Mouse (Mus musculus) MN1 (cell line): ENCODE data around the gene Pop7.

Experiments used
- DNase-seq: peaks from one replicate; pipeline ENCODE4 v3.0.0-alpha.2; 2016; ENCODE audit warnings: low spot score

Gene Pop7

GRCm38 (mm10) chr5:137501709-137502666, at the start of gene Pop7:
Gene Pop7 (minus strand): TSS chr5:137502518.
- peak; percentile 100 for DNase-seq

- peak; percentile 44 for DNase-seq
Observed at GRCm38 (mm10) chr5:137551119-137551518, 48.8 kb upstream of the Pop7 start.

- peak; percentile 36 for DNase-seq
Observed at GRCm38 (mm10) chr5:137549840-137550239, 47.5 kb upstream of the Pop7 start.

GRCm38 (mm10) chr5:137545596-137545995, 43.3 kb upstream of the Pop7 start:
- no peak for DNase-seq

GRCm38 (mm10) chr5:137544926-137545325, 42.6 kb upstream of the Pop7 start:
- DNase-seq: no peak

- no peak for DNase-seq
Observed at GRCm38 (mm10) chr5:137541768-137542540, 39.6 kb upstream of the Pop7 start.

GRCm38 (mm10) chr5:137540991-137541390, 38.7 kb upstream of the Pop7 start:
- DNase-seq: no peak

- DNase-seq: peak; percentile 79
Observed at GRCm38 (mm10) chr5:137539291-137539801, 37.0 kb upstream of the Pop7 start.

- DNase-seq: no peak
Observed at GRCm38 (mm10) chr5:137537461-137537860, 35.1 kb upstream of the Pop7 start.

GRCm38 (mm10) chr5:137535318-137535717, 33.0 kb upstream of the Pop7 start:
- no peak for DNase-seq

- DNase-seq: no peak
Observed at GRCm38 (mm10) chr5:137534762-137535161, 32.4 kb upstream of the Pop7 start.

- peak; percentile 99 for DNase-seq
Observed at GRCm38 (mm10) chr5:137533117-137533827, 31.0 kb upstream of the Pop7 start, which contains the start of the genes Epo and Gnb2. Gene Epo (minus strand): TSS chr5:137533242. Gene Gnb2 (minus strand): TSS chr5:137533510.

GRCm38 (mm10) chr5:137532808-137533116, 30.4 kb upstream of the Pop7 start:
- no peak for DNase-seq

GRCm38 (mm10) chr5:137532131-137532807, 30.0 kb upstream of the Pop7 start:
- peak; percentile 57 for DNase-seq

- peak; percentile 68 for DNase-seq
Observed at GRCm38 (mm10) chr5:137531414-137532130, 29.3 kb upstream of the Pop7 start.

- peak; percentile 90 for DNase-seq
Observed at GRCm38 (mm10) chr5:137530588-137531413, 28.5 kb upstream of the Pop7 start.

- DNase-seq: no peak
Observed at GRCm38 (mm10) chr5:137530075-137530474, 27.8 kb upstream of the Pop7 start.

- DNase-seq: peak; percentile 45
Observed at GRCm38 (mm10) chr5:137529221-137529995, 27.1 kb upstream of the Pop7 start.
